Mouse (Mus musculus) forebrain, postnatal 0 days (tissue): ENCODE results near the gene Shisa2. TPM values are rescaled to one million over a fixed set of nuclear protein-coding genes. Genes with fewer than 3 reads are reported as not detected.

Experiments
- ATAC-seq: fragments of 200-750 bp; cut with Nextera tagmentation; 2 replicates; pipeline ENCODE4 v1.8.0; 2017; ENCODE audit warnings: mild to moderate bottlenecking, moderate library complexity
- DNase-seq: peaks from one replicate; pipeline ENCODE4 v3.0.0-alpha.2; 2015
- H3K27ac ChIP-seq: fragments of 300-500 bp; sonication (generic); 2 replicates; pipeline ENCODE4 v1.5.1; 2014; ENCODE audit warnings: low read depth, mild to moderate bottlenecking, antibody characterized with exemption, low read length, moderate library complexity, mixed read lengths
- H3K27me3 ChIP-seq: fragments of 300-500 bp; sonication (generic); 2 replicates; pipeline ENCODE4 v1.6.1; 2014; ENCODE audit warnings: mild to moderate bottlenecking, low read length, mixed read lengths; ENCODE audit not compliant: insufficient read depth
- H3K36me3 ChIP-seq: fragments of 300-500 bp; sonication (generic); 2 replicates; pipeline ENCODE4 v1.6.1; 2014; ENCODE audit warnings: mild to moderate bottlenecking, moderate library complexity; ENCODE audit not compliant: insufficient read depth
- H3K4me1 ChIP-seq: fragments of 300-500 bp; sonication (generic); 2 replicates; pipeline ENCODE4 v1.6.1; 2014; ENCODE audit warnings: antibody characterized with exemption; ENCODE audit not compliant: insufficient read depth
- H3K4me2 ChIP-seq: fragments of 300-500 bp; sonication (generic); 2 replicates; pipeline ENCODE4 v1.6.1; 2014; ENCODE audit warnings: low read depth, mild to moderate bottlenecking, moderate library complexity
- H3K4me3 ChIP-seq: fragments of 300-500 bp; sonication (generic); 2 replicates; pipeline ENCODE4 v1.5.1; 2014; ENCODE audit warnings: low read depth, low read length, mixed read lengths
- H3K9ac ChIP-seq: fragments of 300-500 bp; sonication (generic); 2 replicates; pipeline ENCODE4 v1.6.1; 2014; ENCODE audit warnings: mild to moderate bottlenecking
- H3K9me3 ChIP-seq: fragments of 300-500 bp; sonication (generic); 2 replicates; pipeline ENCODE4 v1.6.1; 2016; ENCODE audit warnings: low read length
- CTCF ChIP-seq: sonication (generic); IDR thresholded peaks from 2 replicates; pipeline ENCODE4 v1.5.1; 2016; ENCODE audit warnings: antibody characterized with exemption, control low read depth, low read depth
- WGBS: fragments of 180-500 bp; shearing (Covaris S2); extraction: QIAGEN DNeasy Blood & Tissue Kit; methylation state at CpG from one replicate; pipeline ENCODE4 v1.1.7; 2014; 5-methylcytosine and 5-hydroxymethylcytosine counted together
- polyA plus RNA-seq: library from polyadenylated mRNA; unstranded; fragments of >200 nt; fragmentation: Nextera tagmentation; extraction: Ambion mirVana; gene quantifications from 2 replicates; pipeline ENCODE4 v1.2.1, GENCODE M21; 2015
- total RNA-seq: library from RNA; depleted of rRNA; stranded (reverse); fragments of >200 nt; gene quantifications from 2 replicates; pipeline ENCODE4 v1.2.3, GENCODE M21; 2014; rRNA removed

Gene Shisa2
- total RNA-seq (11.8 and 12.6 TPM in 2 replicates), polyA plus RNA-seq (5.2 and 7.1 TPM in 2 replicates)

DNA sequence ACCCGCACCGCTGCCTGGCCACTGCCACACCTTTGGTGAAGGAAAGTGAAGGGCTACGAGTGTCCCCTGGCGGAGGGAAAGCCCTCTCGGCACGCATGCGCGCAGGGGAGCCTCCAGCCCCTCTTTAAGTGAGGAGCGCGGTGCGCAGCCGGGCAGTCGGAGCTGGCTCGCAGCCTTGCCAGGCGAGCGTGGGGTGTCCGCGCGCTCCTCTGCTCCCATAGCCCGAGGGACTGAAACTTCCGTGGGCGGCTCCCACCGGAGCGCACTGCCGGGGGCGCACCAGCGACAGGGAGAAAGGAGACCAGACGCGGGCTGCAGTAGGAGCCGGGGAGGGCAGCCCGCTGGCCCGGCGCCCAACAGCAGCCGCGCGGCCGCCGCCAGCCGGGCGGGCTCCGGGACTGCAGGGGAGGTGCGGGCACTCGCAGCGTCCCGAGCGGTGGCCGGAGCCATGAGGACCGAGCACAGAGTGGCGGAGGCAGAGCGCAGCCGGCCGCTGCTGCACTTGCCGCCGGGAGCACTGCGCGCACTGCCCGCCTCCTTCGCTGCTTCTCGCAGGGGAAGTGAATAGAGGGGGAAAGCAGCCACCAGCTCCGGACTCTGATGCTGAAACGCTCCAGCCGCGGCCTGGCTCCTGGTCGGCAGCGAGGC, at the start of gene Shisa2:
Shisa2 (plus strand) TSS at position 151 of the 648 bp plus-strand sequence.
- H3K27ac ChIP-seq: peak within 1 kb of the TSS; percentile 76
- peak; percentile 79 for ATAC-seq
- peak; percentile 78 for TF ChIP-seq CTCF

GRCm38 (mm10) chr14:59576385-59576784, 48.7 kb upstream of the Shisa2 start:
- no peak overlapping the region for H3K9ac ChIP-seq
- WGBS: 91% methylated on average over 5 of the region's 5 CpGs
- no peaks in the 10 kb centered on the region for H3K4me1 ChIP-seq
- DNase-seq (no peak), ATAC-seq (no peak)
- peaks cover 44% of the 10 kb centered on the region for H3K36me3 ChIP-seq
- H3K4me2 ChIP-seq: no peak overlapping the region
- no peaks in the 10 kb centered on the region for H3K9me3 ChIP-seq
- H3K4me3 ChIP-seq: no peak overlapping the region
- H3K27me3 ChIP-seq: no peaks in the 10 kb centered on the region
- no peak for TF ChIP-seq CTCF
- no peak overlapping the region for H3K27ac ChIP-seq

More for the DNA sequence above, at the start of gene Shisa2:
- Histone ChIP-seq H3K9ac (peak within 1 kb of the TSS; percentile 58), H3K4me2 (peak within 1 kb of the TSS; percentile 82), H3K27me3 (no peaks in the 10 kb centered on the region), H3K4me3 (peak within 1 kb of the TSS; percentile 67), H3K9me3 (no peaks in the 10 kb centered on the region), H3K4me1 (peaks cover 8% of the 10 kb centered on the region; the same call in 1 of the 2 replicates), H3K36me3 (no peaks in the 10 kb centered on the region)
- peak; percentile 88 for DNase-seq
- WGBS: 2% methylated on average over 62 of the region's 65 CpGs

GRCm38 (mm10) chr14:59590614-59591013, 34.5 kb upstream of the Shisa2 start:
- H3K36me3 ChIP-seq: peaks cover 47% of the 10 kb centered on the region
- no peak overlapping the region for H3K4me2 ChIP-seq
- TF ChIP-seq CTCF: no peak
- no peak for ATAC-seq
- H3K9ac ChIP-seq: no peak overlapping the region
- 82% methylated on average over 1 of the region's 1 CpGs for WGBS
- H3K4me3 ChIP-seq: no peak overlapping the region
- no peaks in the 10 kb centered on the region for H3K27me3 ChIP-seq
- no peaks in the 10 kb centered on the region for H3K4me1 ChIP-seq
- no peaks in the 10 kb centered on the region for H3K9me3 ChIP-seq
- no peak overlapping the region for H3K27ac ChIP-seq
- no peak for DNase-seq

DNA sequence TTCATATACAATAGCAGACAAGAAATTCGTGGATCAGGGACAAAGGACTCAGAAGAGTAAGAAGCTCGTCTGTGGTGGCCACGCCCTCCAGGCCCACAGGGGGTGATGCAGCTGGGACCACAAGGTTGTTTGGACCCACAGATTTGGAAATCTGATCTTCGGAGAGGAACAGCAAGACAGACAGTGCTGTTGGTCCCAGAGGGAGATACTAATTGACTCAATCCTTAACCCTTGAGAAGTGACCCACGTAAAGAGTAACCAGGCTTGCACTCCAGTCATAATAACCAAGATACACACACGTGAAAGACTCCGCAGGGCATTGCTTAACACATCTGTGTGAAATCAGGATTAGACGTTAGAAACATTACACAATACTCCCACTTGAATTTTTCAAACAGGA, 33.2 kb upstream of the Shisa2 start:
- Histone ChIP-seq H3K9me3 (no peaks in the 10 kb centered on the region), H3K9ac (no peak overlapping the region), H3K36me3 (peaks cover 35% of the 10 kb centered on the region), H3K4me2 (no peak overlapping the region), H3K27me3 (no peaks in the 10 kb centered on the region), H3K4me1 (peaks cover 4% of the 10 kb centered on the region), H3K27ac (no peak overlapping the region), H3K4me3 (no peak overlapping the region)
- DNase-seq (no peak), ATAC-seq (no peak)
- no peak for TF ChIP-seq CTCF
- 79% methylated on average over 8 of the region's 8 CpGs for WGBS

DNA sequence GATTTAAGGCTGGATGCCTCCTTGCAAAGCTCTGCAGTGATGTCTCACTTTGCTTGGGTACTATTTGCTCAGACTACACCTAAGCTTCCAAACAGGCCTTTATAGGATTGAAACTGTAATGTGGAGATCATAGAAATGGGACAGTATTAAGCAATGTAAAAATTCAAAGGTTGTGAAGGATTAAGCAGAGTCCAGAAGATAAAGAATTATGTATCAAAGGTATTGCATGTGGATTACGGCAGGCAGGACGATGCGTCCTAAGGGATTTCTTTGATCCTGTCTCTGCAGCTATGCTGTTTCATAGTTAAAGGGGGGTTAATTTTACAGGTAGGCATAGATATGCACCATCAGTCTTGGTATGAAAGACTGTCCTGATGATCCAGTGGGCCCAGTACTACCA, 32.5 kb upstream of the Shisa2 start:
- Histone ChIP-seq H3K36me3 (peaks cover 34% of the 10 kb centered on the region), H3K9me3 (no peaks in the 10 kb centered on the region), H3K4me3 (no peak overlapping the region), H3K9ac (no peak overlapping the region), H3K27me3 (no peaks in the 10 kb centered on the region), H3K4me2 (no peak overlapping the region), H3K27ac (no peak overlapping the region), H3K4me1 (peaks cover 7% of the 10 kb centered on the region)
- no peak for TF ChIP-seq CTCF
- ATAC-seq (no peak), DNase-seq (no peak)
- WGBS: 90% methylated on average over 3 of the region's 3 CpGs

- no peaks in the 10 kb centered on the region for H3K9me3 ChIP-seq
- TF ChIP-seq CTCF: no peak
- ATAC-seq: no peak
- H3K27ac ChIP-seq: no peak overlapping the region
- peaks cover 7% of the 10 kb centered on the region for H3K4me1 ChIP-seq
- H3K27me3 ChIP-seq: no peaks in the 10 kb centered on the region
- H3K9ac ChIP-seq: no peak overlapping the region
- 92% methylated on average over 3 of the region's 3 CpGs for WGBS
- no peak for DNase-seq
- H3K36me3 ChIP-seq: peaks cover 13% of the 10 kb centered on the region
- no peak overlapping the region for H3K4me3 ChIP-seq
- no peak overlapping the region for H3K4me2 ChIP-seq
These were observed 30.1 kb upstream of the Shisa2 start for GRCm38 (mm10) chr14:59594988-59595387.

DNA sequence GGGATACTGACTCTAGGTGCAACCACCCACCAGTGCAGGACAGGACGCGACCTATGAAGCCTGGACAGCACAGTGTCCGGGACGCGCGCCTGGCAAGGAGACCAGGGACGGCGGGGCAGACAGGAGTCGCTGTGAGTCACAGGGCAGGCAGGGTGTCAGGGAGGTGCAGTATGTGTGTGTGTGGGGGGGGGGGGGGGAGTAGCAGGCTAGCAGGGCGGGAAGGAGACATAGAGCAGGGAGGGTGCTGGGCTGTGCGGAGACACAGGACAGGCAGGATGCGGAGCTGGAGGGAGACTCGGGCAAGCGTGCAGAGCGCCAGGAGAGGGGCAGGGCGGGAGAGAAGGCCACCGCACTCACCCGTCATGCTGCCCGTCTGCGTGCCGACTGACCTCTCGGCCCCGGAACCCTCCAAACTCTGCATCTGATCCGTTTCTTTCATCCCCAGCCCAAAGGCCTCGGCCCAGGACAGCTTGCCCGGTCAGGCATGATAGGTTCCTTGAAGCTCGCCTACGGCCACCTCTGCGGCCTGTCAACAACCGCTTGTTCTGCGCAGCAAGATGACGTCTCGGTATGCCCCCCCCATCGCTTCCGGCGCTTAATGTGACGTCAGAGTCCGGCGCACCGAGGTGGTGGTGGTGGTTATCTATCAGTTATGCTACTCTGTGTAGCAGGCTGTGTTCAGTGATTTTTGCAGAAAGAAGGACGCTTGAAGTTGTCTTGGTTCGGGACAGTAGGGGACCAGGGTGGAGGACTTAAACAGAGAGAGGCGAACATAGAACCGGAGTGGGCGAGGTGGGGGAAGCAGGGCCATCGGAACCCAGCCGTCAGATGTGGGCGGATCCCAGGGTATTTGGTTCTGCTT, 27.5 kb upstream of the Shisa2 start, which contains the start of gene Cdadc1:
Cdadc1 (minus strand) TSS at position 562 of the 862 bp plus-strand sequence.
- H3K4me3 ChIP-seq: peak within 1 kb of the TSS; percentile 96
- peak; percentile 97 for ATAC-seq
- TF ChIP-seq CTCF: no peak; the same call in 1 of the 2 replicates
- H3K4me2 ChIP-seq: peak within 1 kb of the TSS; percentile 84
- 1% methylated on average over 46 of the region's 48 CpGs for WGBS
- peaks cover 7% of the 10 kb centered on the region for H3K4me1 ChIP-seq
- H3K9me3 ChIP-seq: no peaks in the 10 kb centered on the region
- peak; percentile 96 for DNase-seq
- peak within 1 kb of the TSS; percentile 84 for H3K27ac ChIP-seq
- 0 out of 2 replicates have a peak, but pooled peaks cover 3% of the 10 kb centered on the region for H3K36me3 ChIP-seq
- H3K9ac ChIP-seq: peak within 1 kb of the TSS; percentile 86
- H3K27me3 ChIP-seq: no peaks in the 10 kb centered on the region; the same call in 1 of the 2 replicates
